Mouse (Mus musculus): ENCODE results near the gene Def8. TPM values are rescaled to one million over a fixed set of nuclear protein-coding genes. Genes with fewer than 3 reads are reported as not detected.

The Def8 gene
- polyA plus RNA-seq, 1 experiment from 2014 or later: 20.6 TPM

DNA sequence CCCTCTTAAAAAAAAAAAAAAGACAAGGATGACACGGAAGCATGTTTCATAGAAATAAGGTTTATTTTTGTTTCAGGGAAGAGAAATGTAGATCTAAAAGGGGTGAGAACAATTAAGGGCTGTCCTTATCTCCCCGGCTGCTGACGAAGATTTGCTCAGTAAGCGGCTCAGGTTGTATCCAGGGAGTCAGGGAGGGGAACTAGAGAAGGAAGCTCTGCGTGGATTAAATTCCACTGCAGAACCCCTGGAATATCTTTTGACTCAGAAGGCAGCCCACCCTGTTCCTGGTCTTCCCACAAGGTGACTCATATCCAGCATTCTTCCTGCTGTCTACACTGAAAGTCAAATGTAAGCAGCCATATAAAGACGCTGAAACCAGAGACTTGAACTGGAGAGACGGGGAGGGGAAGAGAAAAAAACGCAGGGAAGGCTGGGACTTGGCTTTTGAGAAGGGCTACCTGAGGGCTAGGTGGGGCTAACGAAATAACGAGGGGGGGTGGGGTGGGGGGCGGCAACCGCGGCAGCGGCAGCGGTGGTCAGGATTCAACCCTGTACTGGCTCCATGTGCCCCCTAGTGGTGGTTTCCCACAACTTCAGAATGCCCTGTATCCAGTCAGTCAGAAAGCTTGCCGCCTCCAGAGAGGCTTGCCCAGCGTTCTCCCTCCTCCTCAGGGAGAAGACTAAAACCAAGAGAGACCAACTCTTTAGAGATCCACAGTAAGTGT, 1.1 kb upstream of the Def8 start:
- WGBS: 13% methylated on average over 16 of the region's 17 CpGs

GRCm38 (mm10) chr8:123422781-123423159, 557 bp upstream of the Def8 start:
- Histone ChIP-seq H3K27me3 (ENCODE audit: control insufficient read depth, insufficient read depth, low read length) (no peaks in the 10 kb centered on the region), H3K4me3 (ENCODE audit: low read depth, low read length) (no peak overlapping the region), H3K9ac (ENCODE audit: low read length) (no peak overlapping the region), H3K36me3 (ENCODE audit: control insufficient read depth, insufficient read depth, low read length) (no peaks in the 10 kb centered on the region), H3K4me1 (replicated peaks; ENCODE audit: control insufficient read depth, insufficient read depth) (no peaks in the 10 kb centered on the region), H3K9me3 (ENCODE audit: control insufficient read depth, low read length) (peaks cover 6% of the 10 kb centered on the region; the same call in 1 of the 2 replicates), H3K27ac (replicated peaks) (no peak overlapping the region), H3K4me2 (replicated peaks; ENCODE audit: low read depth) (peak overlapping the region; percentile 47; the same call in 1 of the 2 replicates)
- no peak for TF ChIP-seq CTCF (IDR thresholded peaks at IDR 0.05; ENCODE audit: low read depth)
- no peak for TF ChIP-seq EP300 (optimal IDR thresholded peaks at IDR 0.05)
- 15% methylated on average over 3 of the region's 3 CpGs for WGBS
- ATAC-seq (ENCODE audit: low FRiP score, low TSS enrichment): 0 out of 2 replicates have a peak, but pooled peaks have one; percentile 14
- no peak for DNase-seq (ENCODE audit: low spot score)

More for the DNA sequence above, 1.1 kb upstream of the Def8 start:
- Histone ChIP-seq H3K4me3 (ENCODE audit: low read depth, low read length) (peak overlapping the region; percentile 27), H3K9ac (ENCODE audit: low read length) (no peak overlapping the region; the same call in 1 of the 2 replicates), H3K27ac (replicated peaks) (no peak overlapping the region), H3K4me1 (replicated peaks; ENCODE audit: control insufficient read depth, insufficient read depth) (no peaks in the 10 kb centered on the region), H3K36me3 (ENCODE audit: control insufficient read depth, insufficient read depth, low read length) (no peaks in the 10 kb centered on the region), H3K27me3 (ENCODE audit: control insufficient read depth, insufficient read depth, low read length) (no peaks in the 10 kb centered on the region), H3K9me3 (ENCODE audit: control insufficient read depth, low read length) (0 out of 2 replicates have a peak, but pooled peaks cover 1% of the 10 kb centered on the region), H3K4me2 (replicated peaks; ENCODE audit: low read depth) (peak overlapping the region; percentile 47)
- ATAC-seq (ENCODE audit: low FRiP score, low TSS enrichment) (peak; percentile 69), DNase-seq (ENCODE audit: low spot score) (peak; percentile 72)
- TF ChIP-seq CTCF (IDR thresholded peaks at IDR 0.05; ENCODE audit: low read depth) (peak; percentile 75), EP300 (optimal IDR thresholded peaks at IDR 0.05) (no peak)

GRCm38 (mm10) chr8:123426511-123427509, 3.5 kb downstream of the Def8 start:
- Histone ChIP-seq H3K9ac (ENCODE audit: low read length) (no peak overlapping the region), H3K36me3 (ENCODE audit: control insufficient read depth, insufficient read depth, low read length) (no peaks in the 10 kb centered on the region), H3K27ac (replicated peaks) (no peak overlapping the region), H3K4me1 (replicated peaks; ENCODE audit: control insufficient read depth, insufficient read depth) (no peaks in the 10 kb centered on the region), H3K4me3 (ENCODE audit: low read depth, low read length) (no peak overlapping the region), H3K27me3 (ENCODE audit: control insufficient read depth, insufficient read depth, low read length) (no peaks in the 10 kb centered on the region), H3K9me3 (ENCODE audit: control insufficient read depth, low read length) (peaks cover 20% of the 10 kb centered on the region; the same call in 1 of the 2 replicates), H3K4me2 (replicated peaks; ENCODE audit: low read depth) (no peak overlapping the region)
- ATAC-seq (ENCODE audit: low FRiP score, low TSS enrichment): no peak
- WGBS: 96% methylated on average over 27 of the region's 27 CpGs
- TF ChIP-seq CTCF (IDR thresholded peaks at IDR 0.05; ENCODE audit: low read depth) (no peak), EP300 (optimal IDR thresholded peaks at IDR 0.05) (no peak)
- no peak for DNase-seq (ENCODE audit: low spot score)

DNA sequence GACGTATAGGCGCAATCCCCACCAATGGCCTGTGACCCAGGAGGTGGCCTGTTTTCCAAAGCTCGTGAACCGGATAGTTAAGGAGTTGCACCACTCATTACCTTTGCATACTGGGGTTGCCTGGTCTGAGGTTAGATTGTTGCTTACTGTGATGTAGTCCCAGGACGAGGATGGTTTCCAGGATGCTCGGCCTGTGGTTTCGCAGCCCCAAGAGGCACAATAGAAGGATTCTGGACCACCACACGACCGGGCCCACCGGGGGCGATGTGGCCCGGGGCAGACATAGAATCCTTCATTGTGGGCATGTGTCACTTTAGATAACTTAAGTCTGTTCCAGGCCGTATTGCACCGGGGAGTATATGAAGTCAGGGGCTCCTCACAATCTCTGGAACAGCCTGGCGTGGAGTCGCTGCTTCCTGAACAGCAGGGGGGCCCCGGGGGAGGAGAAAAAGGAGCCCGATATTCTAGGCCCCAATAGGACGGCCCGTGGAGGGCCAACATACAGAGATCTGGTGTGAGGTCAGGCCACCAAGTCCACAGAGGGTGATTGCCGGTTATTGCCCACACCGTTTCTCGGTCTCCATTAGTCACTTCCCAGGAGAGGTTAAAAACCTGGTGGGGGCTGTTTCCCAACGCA, 4.4 kb downstream of the Def8 start:
- no peak for ATAC-seq (ENCODE audit: low FRiP score, low TSS enrichment)

GRCm38 (mm10) chr8:123428343-123428893, 5.1 kb downstream of the Def8 start:
- Histone ChIP-seq H3K27ac (replicated peaks) (no peak overlapping the region), H3K36me3 (ENCODE audit: control insufficient read depth, insufficient read depth, low read length) (no peaks in the 10 kb centered on the region), H3K4me3 (ENCODE audit: low read depth, low read length) (no peak overlapping the region), H3K9me3 (ENCODE audit: control insufficient read depth, low read length) (peaks cover 20% of the 10 kb centered on the region; the same call in 1 of the 2 replicates), H3K9ac (ENCODE audit: low read length) (no peak overlapping the region), H3K4me1 (replicated peaks; ENCODE audit: control insufficient read depth, insufficient read depth) (no peaks in the 10 kb centered on the region), H3K4me2 (replicated peaks; ENCODE audit: low read depth) (no peak overlapping the region), H3K27me3 (ENCODE audit: control insufficient read depth, insufficient read depth, low read length) (no peaks in the 10 kb centered on the region)
- 97% methylated on average over 29 of the region's 29 CpGs for WGBS
- TF ChIP-seq CTCF (IDR thresholded peaks at IDR 0.05; ENCODE audit: low read depth) (no peak), EP300 (optimal IDR thresholded peaks at IDR 0.05) (no peak)
- ATAC-seq (ENCODE audit: low FRiP score, low TSS enrichment) (no peak), DNase-seq (ENCODE audit: low spot score) (no peak)

More for the DNA sequence above, 4.4 kb downstream of the Def8 start:
- 96% methylated on average over 24 of the region's 24 CpGs for WGBS
- DNase-seq (ENCODE audit: low spot score): no peak
- H3K27me3 ChIP-seq (ENCODE audit: control insufficient read depth, insufficient read depth, low read length): no peaks in the 10 kb centered on the region
- no peak overlapping the region for H3K27ac ChIP-seq (replicated peaks)
- H3K4me3 ChIP-seq (ENCODE audit: low read depth, low read length): no peak overlapping the region
- no peak overlapping the region for H3K9ac ChIP-seq (ENCODE audit: low read length)
- H3K4me2 ChIP-seq (replicated peaks; ENCODE audit: low read depth): no peak overlapping the region
- TF ChIP-seq CTCF (IDR thresholded peaks at IDR 0.05; ENCODE audit: low read depth) (no peak), EP300 (optimal IDR thresholded peaks at IDR 0.05) (no peak)
- no peaks in the 10 kb centered on the region for H3K4me1 ChIP-seq (replicated peaks; ENCODE audit: control insufficient read depth, insufficient read depth)
- peaks cover 20% of the 10 kb centered on the region; the same call in 1 of the 2 replicates for H3K9me3 ChIP-seq (ENCODE audit: control insufficient read depth, low read length)
- H3K36me3 ChIP-seq (ENCODE audit: control insufficient read depth, insufficient read depth, low read length): no peaks in the 10 kb centered on the region

Measured in stomach, postnatal 0 days (tissue).